Comparison of ENCODE assay signal across 16 mouse cellular contexts in genomic region chr3:122362719-122363118, GRCm38 (mm10).
DNase-seq lines count a peak whose midpoint lies in the region; ATAC-seq and TF ChIP-seq lines count a peak whose summit lies in the region.
"Had no signal": no experiment of that assay in that cellular context is flagged by ENCODE, and none has a peak within 500 bp of the region (broad histone marks: within the 10 kb centered on the region; RNA-seq: fewer than 3 reads in every experiment).

No protein-coding gene starts in this region.

- no peaks in the 10 kb centered on the region for H3K9me3 ChIP-seq in lung, embryonic 15.5 days
- no peaks in the 10 kb centered on the region for H3K9me3 ChIP-seq in stomach, postnatal 0 days (ENCODE audit: control insufficient read depth, low read length)
- H3K9me3 ChIP-seq: forebrain, embryonic 15.5 days; midbrain, embryonic 12.5 days had no signal

- 0 out of 2 replicates have a peak overlapping the region, but pooled peaks have one; percentile 13 for H3K27ac ChIP-seq in lung, embryonic 15.5 days
- H3K27ac ChIP-seq in stomach, postnatal 0 days (replicated peaks): no peak overlapping the region
- H3K27ac ChIP-seq: forebrain, embryonic 15.5 days; layer of hippocampus, adult 2 months; midbrain, embryonic 12.5 days had no signal

- H3K4me2 ChIP-seq in lung, embryonic 15.5 days: no peak overlapping the region
- H3K4me2 ChIP-seq in stomach, postnatal 0 days (replicated peaks; ENCODE audit: low read depth): no peak overlapping the region
- H3K4me2 ChIP-seq: forebrain, embryonic 15.5 days; midbrain, embryonic 12.5 days had no signal

- intact Hi-C loops in gastrocnemius, postnatal 14 days (cut with DNase I; ENCODE audit: low total_unique reads): no loop called here

- TF ChIP-seq POLR2A in lung, adult 2 months (IDR thresholded peaks at IDR 0.05; ENCODE audit: borderline replicate concordance, extremely low read depth, low read depth, low read length): no peak

- CTCF ChIA-PET in Patski (lab: Charles Lee): interaction anchor here (1.0 to 2.2 kb wide), 7 partner anchors 10 to 105 kb away, joined by 3 to 5 read pairs (median 3); no protein-coding TSS in a partner anchor

- ATAC-seq in lung, embryonic 15.5 days (ENCODE audit: borderline replicate concordance, extremely low read depth, low FRiP score, low TSS enrichment): no peak
- peak; percentile 67 for ATAC-seq in Patski
- ATAC-seq in stomach, postnatal 0 days (ENCODE audit: low FRiP score, low TSS enrichment): peak; percentile 66; the same call in 1 of the 2 replicates
- ATAC-seq: forebrain, embryonic 15.5 days; hindbrain, embryonic 16.5 days; liver, postnatal 0 days had no signal

- peaks cover 9% of the 10 kb centered on the region for H3K4me1 ChIP-seq in lung, embryonic 15.5 days
- no peaks in the 10 kb centered on the region for H3K4me1 ChIP-seq in lung, adult 2 months (ENCODE audit: control insufficient read depth, insufficient read depth, low read length)
- H3K4me1 ChIP-seq in stomach, postnatal 0 days (replicated peaks; ENCODE audit: control insufficient read depth, insufficient read depth): peaks cover 5% of the 10 kb centered on the region; the same call in 1 of the 2 replicates

- DNase-seq in gastrocnemius, postnatal 14 days: peak; percentile 54
- DNase-seq in gastrocnemius, postnatal 4 days (ENCODE audit: low spot score in 2 of 2): no peak
- no peak for DNase-seq in lung, adult 2 months
- no peak for DNase-seq in Patski (ENCODE audit: low read depth, low spot score)
- peak; percentile 45 for DNase-seq in stomach, postnatal 0 days (ENCODE audit: low spot score)
- DNase-seq in embryo, embryonic 11 days: no peak
- DNase-seq: cerebellum, adult 11 months; kidney, adult 9 months; liver, postnatal 0 days; thymus, postnatal 36 days had no signal

- POLR2A ChIA-PET in Patski (lab: Charles Lee): interaction anchor here (0.7 to 1.1 kb wide), 3 partner anchors 9 to 256 kb away, joined by 3 to 5 read pairs (median 3); partner anchors contain the start of gene Fnbp1l

- TF ChIP-seq EP300 in stomach, postnatal 0 days (optimal IDR thresholded peaks at IDR 0.05): no peak

- H3K36me3 ChIP-seq in lung, embryonic 15.5 days: no peaks in the 10 kb centered on the region
- H3K36me3 ChIP-seq in stomach, postnatal 0 days (ENCODE audit: control insufficient read depth, insufficient read depth, low read length): no peaks in the 10 kb centered on the region
- H3K36me3 ChIP-seq: forebrain, embryonic 15.5 days; midbrain, embryonic 12.5 days had no signal

- WGBS in lung, embryonic 15.5 days: 23% methylated on average over 2 of the region's 2 CpGs
- WGBS in lung, adult 2 months: 49% methylated on average over 2 of the region's 2 CpGs
- 27% methylated on average over 2 of the region's 2 CpGs for WGBS in stomach, postnatal 0 days

- H3K4me3 ChIP-seq in lung, embryonic 15.5 days: no peak overlapping the region
- no peak overlapping the region for H3K4me3 ChIP-seq in lung, adult 2 months (replicated peaks; ENCODE audit: extremely low read depth, low read depth, low read length)
- no peak overlapping the region for H3K4me3 ChIP-seq in stomach, postnatal 0 days (ENCODE audit: low read depth, low read length)
- H3K4me3 ChIP-seq: forebrain, embryonic 15.5 days; layer of hippocampus, adult 2 months; midbrain, embryonic 12.5 days had no signal

- TF ChIP-seq CTCF in lung, adult 2 months (IDR thresholded peaks at IDR 0.05; ENCODE audit: insufficient read depth, low read length): no peak
- TF ChIP-seq CTCF in Patski (IDR thresholded peaks at IDR 0.05): no peak
- no peak for TF ChIP-seq CTCF in stomach, postnatal 0 days (IDR thresholded peaks at IDR 0.05; ENCODE audit: low read depth)

- in situ Hi-C loops in Patski (cut with MboI; ENCODE audit: low pct_unique_long_range_greater_than_20kb): no loop called here

- H3K27me3 ChIP-seq in lung, embryonic 15.5 days: no peaks in the 10 kb centered on the region
- no peaks in the 10 kb centered on the region for H3K27me3 ChIP-seq in Patski
- H3K27me3 ChIP-seq in stomach, postnatal 0 days (ENCODE audit: control insufficient read depth, insufficient read depth, low read length): no peaks in the 10 kb centered on the region
- H3K27me3 ChIP-seq: CH12.LX; forebrain, embryonic 15.5 days had no signal

- H3K9ac ChIP-seq in lung, embryonic 15.5 days: no peak overlapping the region
- H3K9ac ChIP-seq in stomach, postnatal 0 days (ENCODE audit: low read length): no peak overlapping the region
- H3K9ac ChIP-seq: forebrain, embryonic 15.5 days; liver, postnatal 0 days; midbrain, embryonic 12.5 days had no signal

Comparison
In these comparisons a context has a peak if more than half of its experiments do, and no peak if none do; other contexts are left out.
1. DNase-seq: peak in gastrocnemius, postnatal 14 days (single experiment) and stomach, postnatal 0 days (single experiment); none in gastrocnemius, postnatal 4 days (0 of 2), lung, adult 2 months (single experiment), Patski (single experiment) and embryo, embryonic 11 days (single experiment).